Mouse (Mus musculus) adrenal gland, postnatal 25 days (tissue): ENCODE data around the gene Olfr1359. TPM values are rescaled to one million over a fixed set of nuclear protein-coding genes. Genes with fewer than 3 reads are reported as not detected.
"Not testable (repeated sequence)": the region's sequence is repeated elsewhere in the genome, so short reads cannot be mapped to it uniquely, and the experiment has no call there.

ENCODE experiments used
- DNase-seq: peaks from one replicate; pipeline ENCODE4 v3.0.0; 2021; ENCODE audit warnings: mixed read lengths
- long read RNA-seq: library from polyadenylated mRNA; stranded (forward); transcript quantifications from one replicate; pipeline ENCODE4 v2.0.0, GENCODE M21; 2021
- total RNA-seq: library from RNA; stranded (reverse); gene quantifications from 2 replicates; pipeline ENCODE4 v1.2.3, GENCODE M21; 2021

Gene Olfr1359
- not detected in 2 replicates for total RNA-seq
- long read RNA-seq = 0 reads

DNA sequence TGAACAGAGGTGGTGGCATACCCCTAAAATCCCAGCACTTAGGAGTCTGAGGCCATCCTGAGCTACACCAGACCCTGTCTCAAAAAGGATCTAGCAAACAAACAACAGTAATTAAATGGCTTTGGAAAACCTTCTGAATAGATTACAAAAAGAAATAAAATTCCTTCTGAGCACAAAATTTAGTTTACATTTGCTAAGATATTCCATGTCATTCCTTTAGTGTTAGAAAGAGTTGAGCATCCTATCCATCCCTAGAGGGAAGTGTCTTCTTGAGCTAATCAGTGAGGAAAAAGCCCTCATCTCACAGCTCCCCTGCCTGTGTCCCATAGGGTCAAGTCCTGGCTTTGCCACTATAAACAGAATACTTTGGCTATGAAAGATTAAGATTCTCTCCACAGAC is at the start of gene Olfr1359:
Gene Olfr1359 (plus strand): TSS at position 301 of the 400 bp plus-strand sequence.
- no peak for DNase-seq

DNA sequence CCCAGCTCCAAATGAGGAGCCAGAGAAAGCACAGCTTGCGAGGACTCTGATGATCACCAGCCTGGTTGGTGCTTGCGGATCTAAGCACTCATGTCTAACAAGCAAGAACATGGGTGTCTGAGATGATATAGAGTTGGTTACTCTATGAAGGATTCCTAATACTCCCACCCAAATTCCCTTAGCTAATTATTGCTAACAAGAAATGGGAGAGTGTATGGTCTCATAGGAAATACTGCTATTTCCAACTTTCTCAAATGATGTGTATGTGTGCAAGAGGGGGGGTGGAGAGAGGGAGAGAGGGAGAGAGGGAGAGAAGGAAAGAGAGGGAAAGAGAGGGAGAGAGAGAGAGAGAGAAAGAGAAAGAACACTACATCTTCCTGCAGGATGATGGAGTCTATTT is 34.6 kb upstream of the Olfr1359 start, which contains the start of gene Olfr1361:
Gene Olfr1361 (minus strand): TSS at position 101 of the 400 bp plus-strand sequence.
- no peak for DNase-seq

DNA sequence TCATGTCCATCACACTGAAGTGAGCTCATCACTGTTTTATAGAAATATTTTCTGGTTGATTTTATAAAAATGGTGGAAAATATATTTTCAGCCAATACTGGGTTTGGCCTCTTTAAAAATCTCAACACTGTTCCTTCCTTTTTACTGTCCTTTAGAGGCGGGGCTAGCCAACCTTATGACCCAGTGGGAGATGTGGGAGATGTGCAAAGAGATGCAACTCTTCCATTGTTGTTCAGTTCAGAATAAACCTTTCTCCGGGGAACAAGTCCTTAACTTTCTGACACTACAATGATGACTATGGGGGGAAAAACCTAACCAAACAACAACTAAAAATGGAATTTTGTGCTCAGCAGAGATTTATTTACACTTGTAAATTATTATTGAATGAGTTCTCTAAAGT is 20.6 kb upstream of the Olfr1359 start, which contains the start of gene Olfr1360:
Gene Olfr1360 (minus strand): TSS at position 101 of the 400 bp plus-strand sequence.
- DNase-seq = no peak

DNA sequence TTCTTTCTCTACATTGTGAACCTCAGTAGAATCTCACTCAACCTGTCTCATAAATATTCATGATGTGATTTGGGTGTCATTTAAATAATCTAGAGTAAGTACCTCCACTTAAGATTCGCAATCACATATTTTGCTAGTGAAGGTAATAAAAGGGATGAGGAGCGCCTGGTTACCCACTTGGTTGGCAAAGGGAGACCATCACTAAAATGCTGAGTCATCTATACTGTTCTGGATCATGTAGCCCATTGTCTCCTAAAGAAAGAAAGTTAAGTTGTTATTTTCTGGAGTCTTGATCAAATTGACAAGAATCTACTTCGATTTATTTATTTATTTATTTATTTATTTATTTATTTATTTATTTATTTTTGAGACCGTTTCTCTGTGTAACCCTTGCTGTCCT is 8.8 kb downstream of the Olfr1359 start:
- no peak for DNase-seq

DNA sequence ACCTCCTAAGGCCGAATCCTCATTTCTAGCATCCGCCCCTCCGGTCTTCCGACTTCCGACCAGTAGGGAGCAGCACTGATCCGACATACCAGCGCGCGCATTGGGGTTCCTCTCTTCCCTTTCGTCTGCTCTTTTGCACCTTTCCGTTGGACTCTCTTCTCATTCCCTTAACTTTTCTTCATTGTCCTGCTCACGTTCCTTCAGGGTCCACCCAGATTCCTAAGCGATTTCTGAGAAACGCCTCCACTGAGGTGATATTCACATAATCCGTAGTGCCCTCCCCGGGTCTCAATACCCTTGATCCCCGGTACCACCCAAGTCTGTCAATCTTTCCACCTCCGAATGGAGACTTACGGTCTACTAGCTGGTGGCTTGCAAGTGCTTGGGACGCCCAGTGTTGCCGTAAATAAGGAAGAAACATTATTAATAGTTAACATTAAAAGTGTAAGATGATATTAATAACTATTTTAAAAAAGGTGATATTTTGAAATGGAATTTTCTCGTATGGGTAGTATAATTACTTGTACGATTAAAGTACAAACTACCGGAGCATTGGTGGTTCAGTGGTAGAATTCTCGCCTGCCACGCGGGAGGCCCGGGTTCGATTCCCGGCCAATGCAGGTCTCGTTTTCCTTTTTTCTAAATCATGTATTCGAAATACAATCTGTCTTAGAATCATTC is 12.3 kb downstream of the Olfr1359 start:
- peak; percentile 85 for DNase-seq

DNA sequence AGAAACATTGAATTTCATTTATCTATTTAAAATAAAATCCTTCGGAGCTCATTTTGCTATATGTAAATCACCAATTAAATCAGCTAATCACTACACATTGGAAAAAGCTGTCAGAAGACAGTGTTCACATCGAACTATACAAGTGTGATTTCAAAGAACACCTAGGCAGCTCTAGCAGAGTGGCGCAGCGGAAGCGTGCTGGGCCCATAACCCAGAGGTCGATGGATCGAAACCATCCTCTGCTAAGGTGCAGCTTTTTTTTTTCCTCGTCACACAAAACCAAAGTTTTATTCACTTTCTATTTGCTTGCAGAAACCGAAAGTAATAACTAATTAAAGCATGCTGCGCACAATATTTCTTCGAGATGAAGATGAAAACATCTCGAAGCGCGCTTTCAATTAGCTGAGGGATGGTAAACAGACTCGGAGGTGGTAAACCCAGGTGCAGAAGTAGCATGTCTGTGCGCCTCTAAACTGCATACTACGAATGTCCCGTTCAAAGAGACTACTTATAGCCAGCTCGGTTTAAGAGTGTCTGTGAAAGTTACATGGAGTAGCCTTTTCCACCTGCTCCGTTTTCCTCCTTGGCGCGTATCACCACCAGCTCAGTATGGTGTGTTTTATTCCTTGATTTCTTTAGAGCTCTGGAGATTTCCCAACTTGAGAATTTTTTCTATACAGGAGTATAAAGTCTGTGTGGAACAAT is 13.1 kb downstream of the Olfr1359 start:
- peak; percentile 67 for DNase-seq

DNA sequence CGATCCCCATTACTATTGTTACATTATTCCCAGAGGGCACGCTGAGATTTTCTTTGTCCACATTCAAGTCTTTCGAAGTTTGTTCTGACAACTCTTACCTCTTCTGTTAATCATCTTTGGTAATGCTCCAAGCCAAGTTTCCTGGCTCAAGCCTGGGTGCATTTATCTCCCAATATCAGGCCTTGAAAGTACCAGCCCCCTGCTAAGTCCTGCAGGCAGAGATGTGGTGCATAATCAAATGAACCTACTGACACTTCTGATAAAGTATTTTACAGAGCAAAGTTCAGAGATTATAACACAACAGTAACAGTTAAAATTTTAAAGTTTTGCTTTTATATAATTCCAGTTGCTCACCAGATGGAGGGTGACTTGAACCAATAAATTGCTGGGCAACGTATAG is 13.8 kb downstream of the Olfr1359 start:
- no peak for DNase-seq

DNA sequence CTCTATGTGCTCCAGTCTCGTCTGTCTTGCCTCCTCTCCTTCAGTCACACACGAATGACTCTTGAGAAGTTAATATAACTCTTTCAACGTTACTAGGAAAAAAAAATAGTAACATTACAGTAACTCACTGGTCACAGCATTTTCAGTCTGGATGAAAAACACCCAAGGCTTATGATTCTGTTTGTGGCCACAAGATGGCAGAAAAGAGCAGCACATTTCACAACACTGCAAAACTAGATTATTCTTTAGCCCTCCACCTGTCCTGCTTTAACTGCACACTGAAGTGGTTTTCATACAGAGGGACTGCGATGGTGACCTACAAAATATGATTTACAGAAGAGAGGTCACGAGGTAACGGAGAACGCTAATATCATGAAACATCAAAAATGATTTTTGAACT is 16.8 kb downstream of the Olfr1359 start:
- peak; percentile 29 for DNase-seq

DNA sequence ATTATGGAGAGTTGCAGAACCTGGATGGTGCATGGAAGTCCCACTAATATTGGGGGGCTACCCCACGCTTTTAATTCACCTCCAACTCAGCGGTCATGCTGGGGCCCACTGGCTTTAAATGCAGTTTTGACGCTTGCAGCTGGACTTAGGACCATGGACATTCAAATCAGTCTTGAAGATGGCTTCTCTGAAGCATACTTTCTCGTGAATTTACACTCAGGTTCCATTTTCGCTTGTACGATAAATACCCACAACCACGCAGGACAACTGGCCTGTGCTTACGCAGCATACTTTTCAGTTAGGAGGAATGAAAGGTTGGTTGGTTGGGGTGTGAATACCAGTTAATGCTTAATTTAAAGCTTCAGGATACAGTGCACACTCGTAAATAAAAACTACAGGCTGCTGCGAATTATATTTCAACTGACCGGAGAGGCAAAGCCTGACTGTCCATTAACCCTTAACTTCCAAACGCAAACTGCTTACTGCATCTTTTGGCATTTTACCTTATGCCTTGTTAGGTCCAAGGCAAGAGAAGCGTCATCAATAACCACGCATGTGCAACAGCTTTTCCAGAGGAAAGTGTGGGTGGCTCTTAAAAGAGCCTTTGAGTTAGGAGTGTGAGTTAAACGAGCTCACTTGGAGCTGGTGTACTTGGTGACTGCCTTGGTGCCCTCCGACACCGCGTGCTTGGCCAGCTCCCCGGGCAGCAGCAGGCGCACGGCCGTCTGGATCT is 17.4 kb downstream of the Olfr1359 start:
- DNase-seq = no peak

DNA sequence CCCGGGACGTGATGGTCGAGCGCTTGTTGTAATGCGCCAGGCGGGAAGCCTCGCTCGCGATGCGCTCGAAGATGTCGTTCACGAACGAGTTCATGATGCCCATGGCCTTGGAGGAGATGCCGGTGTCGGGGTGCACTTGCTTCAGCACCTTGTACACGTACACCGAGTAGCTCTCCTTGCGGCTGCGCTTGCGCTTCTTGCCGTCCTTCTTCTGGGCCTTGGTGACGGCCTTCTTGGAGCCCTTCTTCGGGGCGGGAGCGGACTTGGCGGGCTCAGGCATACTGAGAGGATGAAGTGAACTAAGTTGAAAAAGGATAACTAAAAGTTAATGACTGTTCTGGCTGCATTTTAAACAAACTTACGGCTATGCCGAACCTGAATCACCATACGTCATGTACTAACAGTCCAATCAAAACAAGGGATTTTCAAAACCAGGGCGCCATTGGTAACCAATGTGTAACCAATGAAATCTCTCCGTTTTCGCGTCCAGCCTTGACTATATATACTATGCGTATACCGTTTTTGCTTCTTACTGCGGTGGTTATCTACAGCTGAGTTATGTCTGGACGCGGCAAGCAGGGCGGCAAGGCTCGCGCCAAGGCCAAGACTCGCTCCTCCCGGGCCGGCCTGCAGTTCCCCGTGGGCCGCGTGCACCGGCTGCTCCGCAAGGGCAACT is 18.1 kb downstream of the Olfr1359 start, which contains the start of the genes Hist1h2bl and Hist1h2ai:
Gene Hist1h2bl (minus strand): TSS at position 280 of the 676 bp plus-strand sequence.
Gene Hist1h2ai (plus strand): TSS at position 559 of the 676 bp plus-strand sequence.
- DNase-seq = peak; percentile 60

DNA sequence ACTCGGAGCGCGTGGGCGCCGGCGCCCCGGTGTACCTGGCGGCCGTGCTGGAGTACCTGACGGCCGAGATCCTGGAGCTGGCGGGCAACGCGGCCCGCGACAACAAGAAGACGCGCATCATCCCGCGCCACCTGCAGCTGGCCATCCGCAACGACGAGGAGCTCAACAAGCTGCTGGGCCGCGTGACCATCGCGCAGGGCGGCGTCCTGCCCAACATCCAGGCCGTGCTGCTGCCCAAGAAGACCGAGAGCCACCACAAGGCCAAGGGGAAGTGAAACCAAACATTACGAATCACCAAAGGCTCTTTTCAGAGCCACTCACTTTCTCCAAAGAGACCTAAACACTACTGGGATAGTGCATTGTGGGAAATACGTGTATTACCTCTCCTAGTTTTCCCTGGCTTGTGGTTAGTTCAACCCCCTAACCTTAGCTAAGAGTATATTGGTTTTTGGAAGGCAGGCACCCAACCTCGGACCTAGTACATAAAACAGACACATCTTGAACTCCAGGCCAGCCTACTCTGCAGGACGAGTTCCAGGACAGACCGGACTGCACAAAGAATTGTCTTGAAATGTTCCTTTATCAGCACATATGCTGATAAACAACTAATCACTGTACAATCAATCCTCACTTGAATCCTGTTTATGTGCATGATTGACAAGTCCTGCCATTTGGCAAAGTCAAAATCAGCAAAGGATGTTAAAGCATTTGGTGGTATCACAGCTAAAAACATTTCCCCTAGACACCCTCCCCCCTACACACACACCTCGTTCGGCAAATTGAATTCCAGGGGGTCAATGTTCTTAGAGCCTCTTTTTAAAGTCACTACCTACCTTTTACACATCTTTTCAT is 18.9 kb downstream of the Olfr1359 start:
- not testable (repeated sequence) for DNase-seq

DNA sequence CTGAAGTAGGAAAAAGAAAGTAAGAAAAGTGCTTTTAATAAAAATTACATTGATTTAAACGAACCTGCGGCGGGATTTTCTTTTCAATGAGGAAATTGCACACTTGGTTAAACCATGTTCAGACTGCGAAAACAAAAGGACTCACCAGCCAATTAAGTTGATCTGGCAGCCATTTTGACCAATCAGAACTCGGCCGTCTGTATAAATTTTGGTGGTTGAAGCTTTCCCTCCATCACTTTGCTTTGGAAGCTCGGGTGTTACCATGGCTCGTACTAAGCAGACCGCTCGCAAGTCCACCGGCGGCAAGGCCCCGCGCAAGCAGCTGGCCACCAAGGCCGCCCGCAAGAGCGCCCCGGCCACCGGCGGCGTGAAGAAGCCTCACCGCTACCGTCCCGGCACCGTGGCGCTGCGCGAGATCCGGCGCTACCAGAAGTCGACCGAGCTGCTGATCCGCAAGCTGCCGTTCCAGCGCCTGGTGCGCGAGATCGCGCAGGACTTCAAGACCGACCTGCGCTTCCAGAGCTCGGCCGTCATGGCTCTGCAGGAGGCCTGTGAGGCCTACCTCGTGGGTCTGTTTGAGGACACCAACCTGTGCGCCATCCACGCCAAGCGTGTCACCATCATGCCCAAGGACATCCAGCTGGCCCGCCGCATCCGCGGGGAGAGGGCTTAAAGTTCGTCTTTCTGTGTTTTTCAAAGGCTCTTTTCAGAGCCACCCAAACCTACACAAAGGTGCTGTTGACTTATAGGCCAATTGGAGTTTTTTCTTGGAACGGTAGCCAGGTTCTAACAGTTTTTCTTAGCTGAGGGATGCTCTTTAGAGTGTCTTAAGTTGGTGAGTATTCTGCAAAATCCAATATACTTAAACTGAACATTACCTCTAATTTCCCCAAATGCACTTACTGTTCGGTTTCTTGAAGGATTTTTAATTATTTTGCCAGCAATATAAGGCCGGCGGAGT is 19.8 kb downstream of the Olfr1359 start, which contains the start of gene Hist1h3h:
Gene Hist1h3h (plus strand): TSS at position 263 of the 961 bp plus-strand sequence.
- DNase-seq = peak; percentile 69

DNA sequence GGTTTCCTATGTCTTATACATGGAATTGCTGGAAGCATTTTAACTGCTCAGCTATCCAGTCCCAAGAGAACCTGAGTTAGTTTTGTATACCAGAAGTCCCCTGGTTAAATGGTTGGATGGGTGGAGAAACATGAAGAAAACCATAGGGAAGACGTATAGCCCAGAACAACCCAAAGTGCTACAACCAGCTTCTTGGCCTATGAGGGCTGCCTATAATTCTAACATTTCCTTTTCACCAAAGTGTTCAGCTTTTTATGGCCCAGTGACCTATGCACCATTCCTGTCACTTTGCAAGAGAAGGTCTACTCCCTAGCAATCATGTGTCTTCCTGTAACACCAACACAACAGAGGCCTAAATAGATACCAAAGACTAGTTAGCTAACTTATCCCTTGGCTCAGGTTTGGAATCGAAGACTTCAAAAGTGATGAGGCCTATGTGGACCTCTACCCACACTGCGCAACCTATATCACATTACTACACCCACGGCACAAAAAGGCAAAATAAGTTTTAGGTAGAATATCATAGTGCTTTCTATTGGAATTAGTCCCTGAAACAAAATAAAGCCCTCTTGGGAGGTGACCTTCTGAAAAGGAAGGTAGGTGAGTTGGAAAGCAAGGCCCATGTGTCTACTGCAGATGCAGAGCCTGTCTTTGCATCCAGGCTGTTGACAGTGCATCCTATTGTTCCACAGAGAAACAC is 20.6 kb downstream of the Olfr1359 start:
- DNase-seq = no peak

DNA sequence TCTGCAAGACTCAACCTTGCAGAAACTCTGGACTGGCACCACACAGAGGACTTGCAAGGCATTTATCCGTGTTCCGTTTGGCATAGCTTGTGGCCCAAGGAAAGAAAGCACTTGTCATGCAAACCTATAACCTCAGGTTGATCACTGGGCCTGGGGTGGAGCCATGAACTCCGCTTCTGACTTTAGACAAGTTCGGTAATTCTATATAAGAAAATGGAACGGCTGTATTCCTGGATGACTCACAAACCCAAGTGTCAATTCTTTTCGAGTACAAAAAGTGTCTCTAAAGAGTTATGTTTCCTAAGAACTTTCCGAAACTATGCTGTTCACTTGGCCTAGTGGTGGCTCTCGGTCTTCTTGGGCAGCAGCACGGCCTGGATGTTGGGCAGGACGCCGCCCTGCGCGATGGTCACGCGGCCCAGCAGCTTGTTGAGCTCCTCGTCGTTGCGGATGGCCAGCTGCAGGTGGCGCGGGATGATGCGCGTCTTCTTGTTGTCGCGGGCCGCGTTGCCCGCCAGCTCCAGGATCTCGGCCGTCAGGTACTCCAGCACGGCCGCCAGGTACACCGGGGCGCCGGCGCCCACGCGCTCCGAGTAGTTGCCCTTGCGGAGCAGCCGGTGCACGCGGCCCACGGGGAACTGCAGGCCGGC is 23.3 kb downstream of the Olfr1359 start:
- DNase-seq = not testable (repeated sequence)

DNA sequence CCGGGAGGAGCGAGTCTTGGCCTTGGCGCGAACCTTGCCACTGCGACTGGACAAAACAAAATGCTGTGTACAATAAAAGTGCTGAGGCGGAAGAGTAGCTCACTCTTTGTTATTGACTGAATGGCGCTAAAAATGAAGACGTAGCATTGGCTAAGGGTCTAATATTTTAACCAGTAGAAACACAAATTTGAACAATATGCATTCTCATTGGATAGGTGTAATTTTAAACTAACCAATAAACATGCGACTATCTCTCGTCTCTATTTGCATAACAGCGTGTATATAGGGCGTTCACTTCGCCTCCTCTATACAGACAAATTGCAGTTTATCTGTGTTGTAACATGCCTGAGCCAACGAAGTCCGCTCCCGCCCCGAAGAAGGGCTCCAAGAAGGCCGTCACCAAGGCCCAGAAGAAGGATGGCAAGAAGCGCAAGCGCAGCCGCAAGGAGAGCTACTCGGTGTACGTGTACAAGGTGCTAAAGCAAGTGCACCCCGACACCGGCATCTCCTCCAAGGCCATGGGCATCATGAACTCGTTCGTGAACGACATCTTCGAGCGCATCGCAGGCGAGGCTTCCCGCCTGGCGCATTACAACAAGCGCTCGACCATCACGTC is 24.0 kb downstream of the Olfr1359 start, which contains the start of gene Hist1h2bm:
Gene Hist1h2bm (plus strand): TSS at position 288 of the 616 bp plus-strand sequence.
- DNase-seq = peak; percentile 30

DNA sequence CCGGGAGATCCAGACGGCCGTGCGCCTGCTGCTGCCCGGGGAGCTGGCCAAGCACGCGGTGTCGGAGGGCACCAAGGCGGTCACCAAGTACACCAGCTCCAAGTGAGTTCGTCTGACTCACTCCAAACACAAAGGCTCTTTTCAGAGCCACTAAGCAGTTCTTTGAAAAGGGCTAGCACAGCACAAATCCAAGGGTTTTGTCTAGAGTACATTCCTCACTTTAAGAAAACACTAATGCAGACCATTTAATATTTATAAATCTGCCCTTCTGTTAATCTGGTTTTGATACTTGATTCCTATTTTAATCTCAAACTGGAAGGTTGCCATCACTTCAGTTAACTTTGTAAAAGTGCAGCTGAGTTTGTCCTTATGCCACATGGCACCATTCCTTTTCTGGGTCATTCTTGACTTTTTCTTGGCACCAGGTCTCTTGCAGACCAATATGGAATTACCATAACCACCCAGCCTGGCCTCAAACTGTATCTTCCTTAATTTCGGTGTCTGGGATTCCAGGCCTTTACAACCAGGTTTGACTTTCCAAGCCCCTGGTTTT is 24.5 kb downstream of the Olfr1359 start:
- DNase-seq = no peak

DNA sequence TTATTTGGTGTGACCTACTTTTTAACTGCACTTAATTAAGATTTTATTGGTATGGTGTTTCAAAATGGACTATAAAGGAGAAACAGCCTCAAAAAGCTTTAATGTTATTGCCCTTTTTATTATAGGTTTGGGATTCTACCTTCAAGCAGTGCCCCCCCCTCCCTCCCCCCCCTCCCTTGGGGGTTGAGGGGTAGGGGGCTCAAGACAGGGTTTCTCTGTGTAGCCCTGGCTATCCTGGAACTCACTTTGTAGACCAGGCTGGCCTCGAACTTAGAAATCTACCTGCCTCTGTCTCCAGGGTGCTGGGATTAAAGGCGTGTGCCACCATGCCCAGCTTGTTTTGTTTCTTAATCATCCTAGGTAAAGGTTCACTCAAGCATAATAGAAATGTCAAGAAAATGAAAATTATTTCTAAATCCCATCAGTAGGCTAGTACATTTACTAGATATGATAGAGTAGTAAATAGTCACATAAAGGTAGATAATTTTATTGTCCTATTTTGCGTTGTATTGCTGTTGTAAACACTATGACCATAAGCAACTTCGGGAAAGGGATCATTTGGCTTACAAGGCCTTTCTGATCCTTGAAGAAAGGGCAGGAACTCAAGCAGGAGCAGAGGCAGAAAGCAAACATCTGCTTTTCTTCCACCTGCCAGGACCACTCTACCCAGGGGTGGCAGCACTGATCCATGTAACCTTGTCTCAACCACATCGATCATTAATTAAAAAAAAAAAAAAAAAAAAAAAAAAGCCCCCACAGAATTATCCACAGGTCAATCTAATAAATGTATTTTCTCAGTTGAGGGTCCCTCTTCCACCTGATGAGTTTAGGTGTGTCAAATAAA is 25.3 kb downstream of the Olfr1359 start:
- no peak for DNase-seq
